Mouse (Mus musculus) neural tube, embryonic 14.5 days (tissue): ENCODE results near the gene Ndrg2. TPM values are rescaled to one million over a fixed set of nuclear protein-coding genes. Genes with fewer than 3 reads are reported as not detected.

ENCODE experiments used
- ATAC-seq: fragments of 200-750 bp; cut with Nextera tagmentation; 2 replicates; pipeline ENCODE4 v1.8.0; 2017; ENCODE audit warnings: low read depth, mild to moderate bottlenecking, moderate TSS enrichment, moderate library complexity
- H3K27ac ChIP-seq: fragments of 300-500 bp; sonication (generic); 2 replicates; pipeline ENCODE4 v1.5.1; 2014; ENCODE audit warnings: low read depth, mild to moderate bottlenecking, control low read depth, low read length, moderate library complexity, mixed read lengths
- H3K27me3 ChIP-seq: fragments of 300-500 bp; sonication (generic); 2 replicates; pipeline ENCODE4 v1.6.1; 2014; ENCODE audit warnings: low read length; ENCODE audit not compliant: control insufficient read depth, insufficient read depth
- H3K36me3 ChIP-seq: fragments of 300-500 bp; sonication (generic); 2 replicates; pipeline ENCODE4 v1.6.1; 2014; ENCODE audit warnings: low read length, mixed read lengths; ENCODE audit not compliant: control insufficient read depth, insufficient read depth
- H3K4me1 ChIP-seq: fragments of 300-500 bp; sonication (generic); 2 replicates; pipeline ENCODE4 v1.6.1; 2014; ENCODE audit warnings: low read length; ENCODE audit not compliant: control insufficient read depth, insufficient read depth
- H3K4me2 ChIP-seq: fragments of 300-500 bp; sonication (generic); 2 replicates; pipeline ENCODE4 v1.6.1; 2014; ENCODE audit warnings: mild to moderate bottlenecking, low read depth, low read length, control low read depth
- H3K4me3 ChIP-seq: fragments of 300-500 bp; sonication (generic); 2 replicates; pipeline ENCODE4 v1.5.1; 2014; ENCODE audit warnings: low read depth, low read length, control low read depth, mixed read lengths
- H3K9ac ChIP-seq: fragments of 300-500 bp; sonication (generic); replicated peaks from 2 replicates; pipeline ENCODE4 v1.6.1; 2014; ENCODE audit warnings: low read depth, mild to moderate bottlenecking, control low read depth, low read length, mixed read lengths
- H3K9me3 ChIP-seq: fragments of 300-500 bp; sonication (generic); 2 replicates; pipeline ENCODE4 v1.6.1; 2016; ENCODE audit warnings: low read length; ENCODE audit not compliant: control insufficient read depth
- WGBS: fragments of 180-500 bp; shearing (Covaris S2); extraction: QIAGEN DNeasy Blood & Tissue Kit; methylation state at CpG from one replicate; pipeline ENCODE4 v1.1.7; 2014; 5-methylcytosine and 5-hydroxymethylcytosine counted together
- polyA plus RNA-seq: library from polyadenylated mRNA; unstranded; fragments of >200 nt; fragmentation: Nextera tagmentation; extraction: Ambion mirVana; gene quantifications from 2 replicates; pipeline ENCODE4 v1.2.1, GENCODE M21; 2014

Gene Ndrg2
- polyA plus RNA-seq, 1 experiment from 2014 or later: 194 TPM

GRCm38 (mm10) chr14:51918125-51918524, 4.2 kb upstream of the Ndrg2 start, which contains the start of gene Tppp2:
Gene Tppp2, plus strand, starts transcription at chr14:51918425.
- no peak for ATAC-seq
- H3K4me2 ChIP-seq: no peak within 1 kb of the TSS
- H3K4me3 ChIP-seq: no peak within 1 kb of the TSS
- H3K27me3 ChIP-seq: no peaks in the 10 kb centered on the region
- 91% methylated on average over 4 of the region's 4 CpGs for WGBS
- no peak within 1 kb of the TSS for H3K27ac ChIP-seq
- H3K36me3 ChIP-seq: no peaks in the 10 kb centered on the region
- no peaks in the 10 kb centered on the region for H3K4me1 ChIP-seq
- H3K9ac ChIP-seq: no peak within 1 kb of the TSS
- no peaks in the 10 kb centered on the region for H3K9me3 ChIP-seq

GRCm38 (mm10) chr14:51916539-51916938, 2.6 kb upstream of the Ndrg2 start:
- Histone ChIP-seq H3K9me3 (no peaks in the 10 kb centered on the region), H3K9ac (no peak overlapping the region), H3K4me2 (no peak overlapping the region), H3K4me1 (no peaks in the 10 kb centered on the region), H3K27me3 (no peaks in the 10 kb centered on the region), H3K27ac (no peak overlapping the region), H3K4me3 (no peak overlapping the region), H3K36me3 (no peaks in the 10 kb centered on the region)
- WGBS: 83% methylated on average over 4 of the region's 4 CpGs
- ATAC-seq: no peak

DNA sequence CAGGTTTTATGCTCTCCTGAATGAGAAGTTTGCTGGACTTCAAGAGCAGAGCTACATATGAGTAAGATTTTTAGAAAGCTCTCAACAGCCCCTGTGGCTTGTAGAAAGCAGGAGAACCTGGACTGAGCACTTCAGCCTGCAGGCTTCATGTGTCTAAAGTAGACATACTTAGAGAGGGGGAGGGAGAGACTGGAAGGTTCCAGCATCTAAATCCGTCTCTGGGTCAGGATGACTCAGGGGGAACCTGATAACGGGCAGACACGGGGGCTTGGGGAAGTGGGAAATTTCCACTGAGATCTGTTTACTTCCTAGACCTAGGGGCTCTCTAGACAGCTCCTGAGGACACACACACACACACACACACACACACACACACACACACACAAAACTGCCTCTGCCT, 1.1 kb upstream of the Ndrg2 start:
- H3K27me3 ChIP-seq: no peaks in the 10 kb centered on the region
- no peak overlapping the region for H3K4me3 ChIP-seq
- no peak overlapping the region for H3K4me2 ChIP-seq
- H3K36me3 ChIP-seq: no peaks in the 10 kb centered on the region
- no peak overlapping the region for H3K9ac ChIP-seq
- ATAC-seq: no peak
- H3K9me3 ChIP-seq: no peaks in the 10 kb centered on the region
- peak overlapping the region; percentile 49 for H3K27ac ChIP-seq
- 27% methylated on average over 3 of the region's 3 CpGs for WGBS
- no peaks in the 10 kb centered on the region for H3K4me1 ChIP-seq

- Histone ChIP-seq H3K27me3 (no peaks in the 10 kb centered on the region), H3K9me3 (no peaks in the 10 kb centered on the region), H3K4me2 (peak overlapping the region; percentile 98), H3K9ac (peak overlapping the region; percentile 68), H3K4me1 (no peaks in the 10 kb centered on the region), H3K4me3 (peak overlapping the region; percentile 67), H3K27ac (peak overlapping the region; percentile 77), H3K36me3 (no peaks in the 10 kb centered on the region)
- ATAC-seq: peak; percentile 80
- WGBS: under 1% methylated on average over 57 of the region's 58 CpGs
Measured at GRCm38 (mm10) chr14:51913062-51913959, 647 bp downstream of the Ndrg2 start.

DNA sequence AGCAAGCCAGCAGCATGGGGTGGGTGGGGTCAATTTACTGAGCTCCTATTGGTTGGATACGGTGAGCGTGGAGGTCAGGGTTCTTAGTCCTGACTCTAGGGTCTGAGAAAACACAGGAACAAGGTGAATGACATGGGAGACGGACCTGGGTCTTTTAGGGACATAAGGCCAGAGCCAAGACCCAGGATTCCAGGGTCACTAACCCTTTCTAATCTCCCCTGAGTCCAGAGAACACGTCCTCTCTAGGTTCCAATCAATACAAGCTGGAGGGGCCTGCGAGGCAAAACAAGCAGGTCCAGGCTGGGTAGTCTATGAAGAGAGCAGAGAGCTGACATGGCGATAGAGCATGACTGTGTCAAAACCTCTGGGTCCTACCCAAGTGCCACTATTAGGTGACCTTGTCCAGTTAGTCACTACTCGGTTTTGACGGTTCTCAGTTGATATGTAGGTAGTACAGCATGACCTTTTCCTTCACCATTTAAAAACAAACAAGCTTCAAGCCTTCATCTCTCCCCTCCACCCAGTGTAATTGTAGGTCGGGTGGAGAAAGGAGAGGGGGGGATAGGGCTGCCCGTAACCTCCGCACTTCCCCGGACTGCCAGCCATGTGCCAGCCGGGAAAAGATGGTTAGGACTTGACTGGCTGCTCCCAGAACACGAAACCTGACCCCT, 1.4 kb downstream of the Ndrg2 start:
- H3K36me3 ChIP-seq: no peaks in the 10 kb centered on the region
- H3K9ac ChIP-seq: peak overlapping the region; percentile 68
- peak; percentile 35 for ATAC-seq
- peak overlapping the region; percentile 98 for H3K4me2 ChIP-seq
- 10% methylated on average over 14 of the region's 14 CpGs for WGBS
- H3K9me3 ChIP-seq: no peaks in the 10 kb centered on the region
- H3K27ac ChIP-seq: peak overlapping the region; percentile 77; the same call in 1 of the 2 replicates
- H3K4me1 ChIP-seq: no peaks in the 10 kb centered on the region
- H3K27me3 ChIP-seq: no peaks in the 10 kb centered on the region
- H3K4me3 ChIP-seq: peak overlapping the region; percentile 67

DNA sequence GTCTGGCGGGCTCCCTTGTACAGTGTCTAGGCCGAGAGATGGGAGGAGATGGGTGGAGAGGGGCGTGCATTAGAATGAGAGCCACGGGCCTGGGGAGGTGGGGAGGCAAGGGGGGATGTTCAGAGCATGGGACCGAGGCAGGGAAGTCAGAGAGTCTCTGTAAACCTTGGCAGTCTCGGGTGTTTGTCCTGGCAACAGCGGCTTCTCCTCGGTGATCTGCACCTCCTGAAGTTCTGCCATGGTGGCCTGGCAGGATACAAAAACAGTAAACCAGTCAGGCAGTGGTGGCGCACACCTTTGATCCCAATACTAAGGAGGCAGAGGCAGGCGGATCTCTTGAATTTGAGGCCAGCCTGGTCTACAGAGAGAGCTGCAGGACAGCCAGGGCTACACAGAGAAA, 2.7 kb downstream of the Ndrg2 start:
- Histone ChIP-seq H3K27me3 (no peaks in the 10 kb centered on the region), H3K4me3 (no peak overlapping the region), H3K9ac (no peak overlapping the region), H3K27ac (no peak overlapping the region), H3K9me3 (no peaks in the 10 kb centered on the region), H3K36me3 (no peaks in the 10 kb centered on the region), H3K4me1 (no peaks in the 10 kb centered on the region), H3K4me2 (0 out of 2 replicates have a peak overlapping the region, but pooled peaks have one; percentile 98)
- ATAC-seq: no peak
- WGBS: 81% methylated on average over 10 of the region's 10 CpGs

- no peak overlapping the region for H3K4me3 ChIP-seq
- H3K4me2 ChIP-seq: no peak overlapping the region
- H3K27ac ChIP-seq: no peak overlapping the region
- H3K4me1 ChIP-seq: no peaks in the 10 kb centered on the region
- H3K9ac ChIP-seq: no peak overlapping the region
- 94% methylated on average over 11 of the region's 11 CpGs for WGBS
- H3K36me3 ChIP-seq: no peaks in the 10 kb centered on the region
- no peak for ATAC-seq
- H3K27me3 ChIP-seq: no peaks in the 10 kb centered on the region
- H3K9me3 ChIP-seq: no peaks in the 10 kb centered on the region
Measured at GRCm38 (mm10) chr14:51906102-51906501, 7.9 kb downstream of the Ndrg2 start.

- Histone ChIP-seq H3K4me1 (no peaks in the 10 kb centered on the region), H3K9me3 (no peaks in the 10 kb centered on the region), H3K36me3 (no peaks in the 10 kb centered on the region), H3K27me3 (no peaks in the 10 kb centered on the region), H3K27ac (no peak overlapping the region), H3K9ac (no peak overlapping the region), H3K4me2 (no peak overlapping the region), H3K4me3 (no peak overlapping the region)
- WGBS: 69% methylated on average over 7 of the region's 7 CpGs
- ATAC-seq: no peak
Measured at GRCm38 (mm10) chr14:51904706-51905105, 9.3 kb downstream of the Ndrg2 start.

DNA sequence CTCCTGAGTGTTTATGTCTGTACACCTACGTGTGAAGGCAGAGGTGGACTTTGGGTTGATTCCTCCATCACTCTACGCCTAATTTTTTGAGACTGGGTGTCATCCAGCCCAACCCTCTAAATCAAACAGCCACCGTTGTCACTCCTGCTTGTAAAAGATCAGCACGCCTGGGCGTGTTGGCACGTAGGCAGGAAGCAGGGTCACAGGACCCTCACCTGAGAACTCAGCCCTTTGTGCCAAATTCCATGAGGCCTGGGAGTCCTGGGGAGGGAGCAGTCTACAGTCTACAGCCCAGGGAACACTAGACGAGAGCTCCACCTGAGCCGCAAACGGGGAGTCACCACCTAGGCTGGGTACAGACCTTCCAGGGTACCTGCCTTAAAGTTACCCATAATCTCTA, 10.2 kb downstream of the Ndrg2 start:
- Histone ChIP-seq H3K4me1 (no peaks in the 10 kb centered on the region), H3K9ac (no peak overlapping the region), H3K4me2 (no peak overlapping the region), H3K9me3 (no peaks in the 10 kb centered on the region), H3K36me3 (no peaks in the 10 kb centered on the region), H3K4me3 (no peak overlapping the region), H3K27me3 (no peaks in the 10 kb centered on the region), H3K27ac (no peak overlapping the region)
- ATAC-seq: no peak
- WGBS: 92% methylated on average over 9 of the region's 9 CpGs
